Mouse (Mus musculus) Patski (cell line): Measurements from ENCODE around the gene Dda1. TPM values are rescaled to one million over a fixed set of nuclear protein-coding genes. Genes with fewer than 3 reads are reported as not detected.

Experiments
- ATAC-seq: fragments of 100-300 bp; one replicate; pipeline ENCODE4 v1.8.0; 2021
- CTCF ChIA-PET: fragments of 350-600 bp; sonication (Branson Sonifier 250); formaldehyde crosslinking; loops from one replicate; lab custom pipeline; 2022; ENCODE audit warnings: inconsistent platforms; lab: Charles Lee
- POLR2A ChIA-PET: fragments of 350-600 bp; sonication (Branson Sonifier 250); formaldehyde crosslinking; loops from one replicate; lab custom pipeline; 2022; ENCODE audit warnings: antibody characterized with exemption, inconsistent platforms; lab: Charles Lee
- DNase-seq: peaks from one replicate; pipeline ENCODE4 v3.0.0-alpha.2; 2011; ENCODE audit warnings: low read depth, low spot score
- H3K27me3 ChIP-seq: fragments of 371-371 bp; one replicate; pipeline ENCODE4 v1.5.1; 2021
- CTCF ChIP-seq: fragments of 100-300 bp; IDR thresholded peaks from one replicate; pipeline ENCODE4 v1.5.1; 2021
- in situ Hi-C: fragments of 300-500 bp; cut with MboI; formaldehyde crosslinking; loops from 3 replicates; pipeline ENCODE4 v1.11.1; 2018; ENCODE audit warnings: low pct_unique_long_range_greater_than_20kb, mixed read lengths
- polyA plus RNA-seq: library from polyadenylated mRNA; unstranded; gene quantifications from one replicate; pipeline ENCODE4 v1.2.3, GENCODE M21; 2021

Dda1 gene
- polyA plus RNA-seq, 1 experiment from 2014 or later = 67.8 TPM

DNA sequence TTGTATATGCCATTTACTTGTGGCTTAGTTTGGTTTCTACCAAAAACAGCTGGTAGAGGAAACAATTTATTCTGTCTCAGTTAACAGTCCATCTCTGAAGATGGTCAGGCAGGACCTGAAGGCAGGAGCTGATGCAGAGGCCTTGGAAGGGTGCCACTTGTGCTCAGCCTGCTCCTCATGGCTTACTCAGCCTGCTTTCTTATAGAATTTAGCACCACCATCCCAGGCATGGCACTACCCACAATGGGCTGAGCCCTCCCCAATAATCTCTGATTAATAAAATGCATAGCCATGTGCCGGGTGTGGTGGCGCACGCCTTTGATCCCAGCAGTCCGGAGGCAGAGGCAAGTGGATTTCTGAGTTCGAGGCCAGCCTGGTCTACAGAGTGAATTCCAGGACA lies 2.8 kb upstream of the Dda1 start:
- CTCF ChIA-PET = no interaction called here

DNA sequence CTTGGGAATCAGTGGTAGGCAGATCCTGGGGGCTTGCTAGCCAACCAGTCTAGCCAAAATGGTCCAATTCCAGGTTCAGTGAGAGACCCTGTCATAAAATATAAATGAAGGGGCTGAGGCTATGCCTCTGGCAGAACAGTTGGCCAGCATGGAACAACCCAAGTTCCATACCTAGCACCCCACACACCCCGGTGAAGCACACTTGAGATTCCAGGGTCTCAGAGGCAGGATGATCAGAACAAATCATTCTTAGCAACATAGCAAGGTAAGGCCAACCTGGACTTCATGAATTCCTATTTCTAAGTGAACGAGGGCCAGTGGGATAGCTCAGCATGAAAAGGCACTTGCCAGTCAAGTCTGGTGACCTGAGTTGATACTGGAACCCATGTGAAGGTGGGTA lies 1.8 kb upstream of the Dda1 start:
- no peaks in the 10 kb centered on the region for H3K27me3 ChIP-seq
- no peak for DNase-seq
- no peak for TF ChIP-seq CTCF
- in situ Hi-C loops = no loop called here
- ATAC-seq = no peak
- ChIA-PET CTCF (interaction anchor here (1.3 to 1.5 kb wide), 2 partner anchors 11 to 26 kb away, joined by 3 to 6 read pairs; no protein-coding TSS in a partner anchor), POLR2A (interaction anchor here (0.7 kb wide), 1 partner anchor 9 kb away, joined by 3 read pairs; no protein-coding TSS in a partner anchor)

More for the DNA sequence above, 2.8 kb upstream of the Dda1 start:
- ATAC-seq (no peak), DNase-seq (no peak)
- H3K27me3 ChIP-seq = no peaks in the 10 kb centered on the region
- no peak for TF ChIP-seq CTCF
- in situ Hi-C loops = no loop called here
- POLR2A ChIA-PET = interaction anchor here (1.5 kb wide), 1 partner anchor 30 kb away, joined by 3 read pairs; no protein-coding TSS in a partner anchor

DNA sequence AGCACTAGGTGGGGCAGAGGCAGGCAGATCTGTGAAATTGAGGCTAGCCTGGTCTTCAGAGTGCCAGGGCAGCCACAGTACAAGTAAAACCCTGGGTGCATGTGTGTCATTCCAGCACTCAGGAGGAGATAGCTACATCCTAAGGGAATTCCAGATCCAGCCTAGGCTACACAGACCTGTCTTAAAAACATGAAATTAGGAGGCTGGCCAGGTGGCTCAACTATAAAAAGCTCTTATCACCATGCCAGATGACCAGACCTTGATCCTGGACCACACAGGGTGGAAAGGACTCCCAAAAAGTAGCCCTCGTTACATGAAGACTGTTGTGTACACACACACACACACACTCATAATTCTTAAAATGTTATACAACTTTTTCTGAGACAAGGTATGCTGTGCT lies 998 bp upstream of the Dda1 start:
- H3K27me3 ChIP-seq = no peaks in the 10 kb centered on the region
- DNase-seq (no peak), ATAC-seq (no peak)
- ChIA-PET CTCF (interaction anchor here (1.3 to 1.5 kb wide), 2 partner anchors 10 to 27 kb away, joined by 3 to 6 read pairs; no protein-coding TSS in a partner anchor), POLR2A (interaction anchor here (0.5 to 1.8 kb wide), 2 partner anchors 18 to 20 kb away, joined by 3 to 6 read pairs; partner anchors contain the start of gene Gtpbp3)
- TF ChIP-seq CTCF = no peak
- in situ Hi-C loops = no loop called here

DNA sequence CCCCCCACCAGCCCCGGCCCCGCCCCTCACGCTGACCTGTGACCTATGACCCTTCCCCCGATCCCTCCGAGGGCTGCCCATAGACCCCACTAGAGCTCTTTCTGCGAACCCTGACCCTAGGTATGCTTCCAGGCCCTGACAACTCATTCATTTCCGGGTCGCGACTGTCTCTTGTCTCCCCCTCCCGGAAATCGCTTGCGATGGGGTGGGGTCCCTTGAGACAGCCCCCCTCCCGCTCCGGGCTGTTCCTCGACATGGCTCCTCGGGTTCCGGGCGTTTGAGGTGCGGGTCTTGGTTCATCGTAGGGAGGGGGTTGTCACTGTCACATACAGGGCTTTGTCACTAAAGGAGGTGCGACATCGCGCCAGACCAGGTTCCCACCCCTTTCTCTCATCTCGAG lies 412 bp downstream of the Dda1 start:
- no peak for TF ChIP-seq CTCF
- in situ Hi-C loops = no loop called here
- no peak for ATAC-seq

DNA sequence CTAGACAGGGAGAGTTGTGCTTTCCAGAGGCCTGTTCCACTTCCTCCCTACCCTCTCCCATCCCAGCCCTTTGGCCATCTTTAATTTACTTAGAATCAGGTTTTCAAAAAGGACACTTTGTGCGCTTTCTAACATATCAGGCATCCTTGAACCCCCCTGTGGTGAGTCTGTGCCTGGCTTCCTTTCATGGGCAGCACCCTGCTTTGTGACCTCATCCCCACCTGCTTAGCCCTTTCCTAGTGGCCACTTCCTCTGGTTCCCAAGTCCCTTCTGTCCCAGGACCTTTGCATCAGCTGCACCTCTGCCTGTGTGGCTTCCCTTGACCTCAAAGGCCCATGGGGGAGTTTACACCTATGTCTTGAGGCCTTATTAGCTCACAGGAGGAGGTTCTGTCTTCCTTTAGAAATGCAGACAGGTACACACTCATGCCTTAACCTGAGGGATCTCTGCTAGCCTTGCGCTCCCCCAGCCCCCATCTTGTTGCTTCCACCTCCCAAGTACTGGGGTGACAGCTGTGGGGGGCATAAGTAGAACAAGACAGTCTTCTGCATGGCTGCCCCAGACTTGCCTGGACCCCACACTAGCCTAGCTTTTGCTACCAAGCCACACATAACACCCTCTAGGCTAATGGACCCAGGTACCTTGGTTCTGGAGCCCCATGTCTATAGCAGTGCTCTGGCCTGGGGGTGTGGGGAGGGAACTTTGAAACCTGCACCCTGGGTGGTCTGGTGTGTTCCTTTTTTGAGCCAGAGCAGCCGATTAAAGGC lies 1.3 kb downstream of the Dda1 start:
- in situ Hi-C loops = no loop called here
- ATAC-seq (no peak), DNase-seq (no peak)
- no peak for TF ChIP-seq CTCF
- ChIA-PET POLR2A (interaction anchor here (0.6 kb wide), 1 partner anchor 213 kb away, joined by 3 read pairs; no protein-coding TSS in a partner anchor), CTCF (no interaction called here)
- no peaks in the 10 kb centered on the region for H3K27me3 ChIP-seq

More for the DNA sequence above, 412 bp downstream of the Dda1 start:
- no peak for DNase-seq
- CTCF ChIA-PET = interaction anchor here (0.9 kb wide), 1 partner anchor 49 kb away, joined by 4 read pairs; no protein-coding TSS in a partner anchor
- no peaks in the 10 kb centered on the region for H3K27me3 ChIP-seq
- POLR2A ChIA-PET = interaction anchor here (0.6 to 1.8 kb wide), 2 partner anchors 10 to 19 kb away, joined by 5 to 6 read pairs; partner anchors contain the start of gene Gtpbp3

DNA sequence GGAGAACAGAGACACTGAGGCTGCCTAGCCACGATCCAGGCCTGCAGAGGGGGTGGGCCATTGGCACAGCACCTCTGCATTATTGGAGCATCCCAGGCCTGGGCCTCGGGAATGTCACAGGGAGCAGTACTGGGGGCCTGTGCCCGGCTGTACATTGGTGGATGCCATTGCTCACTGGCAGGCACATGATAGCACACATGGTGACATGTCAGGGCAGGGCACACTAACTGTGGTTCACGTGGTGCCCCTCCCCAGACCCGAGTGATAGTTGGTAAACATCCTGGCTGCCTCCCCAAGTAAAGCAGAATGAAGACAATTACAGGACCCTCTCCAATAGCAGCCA lies 1.9 kb downstream of the Dda1 start:
- ChIA-PET CTCF (no interaction called here), POLR2A (no interaction called here)
- ATAC-seq (no peak), DNase-seq (no peak)
- in situ Hi-C loops = no loop called here
- no peaks in the 10 kb centered on the region for H3K27me3 ChIP-seq
- no peak for TF ChIP-seq CTCF

DNA sequence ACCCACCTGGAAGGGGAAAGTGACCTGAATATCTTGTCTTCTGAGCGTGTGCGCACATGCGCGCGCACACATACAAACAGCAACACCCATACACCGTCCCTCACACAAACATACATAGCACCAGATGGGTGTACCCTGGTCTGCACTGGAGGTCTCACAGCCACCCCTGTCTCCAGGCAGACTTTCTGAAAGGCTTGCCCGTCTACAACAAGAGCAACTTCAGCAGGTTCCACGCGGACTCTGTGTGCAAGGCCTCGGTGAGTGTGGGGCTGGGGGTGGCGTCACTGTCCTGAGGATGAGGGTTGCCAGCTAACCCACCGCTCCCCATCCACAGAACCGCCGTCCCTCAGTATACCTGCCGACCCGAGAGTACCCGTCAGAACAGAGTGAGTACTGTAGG lies 2.9 kb downstream of the Dda1 start:
- ATAC-seq = no peak

DNA sequence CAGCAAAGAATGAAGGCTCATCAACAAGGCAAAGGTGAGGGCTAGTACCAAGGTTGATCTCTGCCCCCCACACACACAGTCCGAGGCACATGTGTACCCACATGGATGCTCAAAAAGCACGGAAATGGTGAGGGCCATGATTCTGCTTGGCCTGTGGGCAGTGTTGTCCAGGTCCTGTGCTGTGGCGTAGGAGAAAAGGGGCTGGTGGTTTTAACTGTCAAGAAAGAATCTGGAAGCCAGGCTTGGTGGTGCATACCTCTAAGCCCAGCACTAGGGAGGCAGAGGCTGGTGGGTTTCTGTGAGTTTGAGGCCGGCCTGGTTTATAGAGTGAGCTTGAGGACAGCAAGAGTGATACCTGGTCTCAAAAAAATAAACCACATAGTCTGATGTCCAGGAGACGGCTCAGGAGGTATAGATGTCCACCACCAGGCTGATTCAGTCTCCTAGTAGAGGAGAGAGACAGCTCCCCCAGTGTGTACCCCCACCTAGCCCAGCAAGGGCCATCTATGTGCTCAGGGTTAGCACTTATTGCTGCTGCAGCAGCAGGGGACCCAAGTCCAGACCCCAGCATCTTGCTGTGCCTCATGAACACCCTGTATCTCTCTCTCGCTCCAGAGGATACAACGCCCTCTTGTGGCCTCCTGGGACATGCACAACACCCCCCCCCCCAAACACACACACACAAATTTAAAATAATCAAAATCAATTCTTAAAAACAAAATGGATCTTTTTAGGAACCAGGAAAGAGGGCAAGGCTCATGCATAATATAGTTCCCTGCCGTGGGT lies 3.8 kb downstream of the Dda1 start:
- ChIA-PET CTCF (interaction anchor here (1.4 kb wide), 1 partner anchor 16 kb away, joined by 3 read pairs; the partner anchor contains the start of gene Gtpbp3), POLR2A (interaction anchor here (1.2 kb wide), 1 partner anchor 8 kb away, joined by 3 read pairs; the partner anchor contains the start of gene Mrpl34)
- no peak for TF ChIP-seq CTCF
- ATAC-seq (no peak), DNase-seq (no peak)
- in situ Hi-C loops = no loop called here
- H3K27me3 ChIP-seq = no peaks in the 10 kb centered on the region

More for the DNA sequence above, 2.9 kb downstream of the Dda1 start:
- no peak for TF ChIP-seq CTCF
- DNase-seq = no peak
- no peaks in the 10 kb centered on the region for H3K27me3 ChIP-seq
- in situ Hi-C loops = no loop called here
- ChIA-PET CTCF (no interaction called here), POLR2A (no interaction called here)

DNA sequence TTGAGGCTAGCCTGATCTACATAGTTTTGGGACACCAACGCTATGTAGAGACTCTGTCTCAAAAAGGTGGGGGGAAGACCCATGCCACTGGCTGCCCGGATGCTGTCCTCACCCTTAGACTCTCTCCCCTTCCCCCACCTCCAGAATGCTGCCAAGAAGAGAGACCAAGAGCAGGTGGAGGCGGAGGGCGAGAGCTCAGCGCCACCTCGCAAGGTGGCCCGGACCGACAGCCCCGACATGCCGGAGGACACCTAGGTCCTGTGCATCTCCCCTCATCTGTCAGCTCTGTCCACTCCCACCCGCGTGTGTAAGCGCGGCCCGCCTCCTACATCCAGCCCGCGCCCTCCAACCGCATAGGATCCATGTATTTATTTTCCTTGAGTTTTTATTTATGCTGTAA lies 5.3 kb downstream of the Dda1 start:
- in situ Hi-C loops = no loop called here
- no peaks in the 10 kb centered on the region for H3K27me3 ChIP-seq
- DNase-seq (no peak), ATAC-seq (no peak)
- POLR2A ChIA-PET = no interaction called here
- TF ChIP-seq CTCF = no peak
- CTCF ChIA-PET = no interaction called here
